Mouse (Mus musculus) liver, embryonic 16.5 days (tissue): ENCODE results near the gene Efcc1. TPM values are rescaled to one million over a fixed set of nuclear protein-coding genes. Genes with fewer than 3 reads are reported as not detected.

Source experiments
- ATAC-seq: fragments of 200-750 bp; cut with Nextera tagmentation; 2 replicates; pipeline ENCODE4 v1.8.0; 2017; ENCODE audit warnings: low read depth, mild to moderate bottlenecking, moderate number of reproducible peaks, moderate library complexity
- H3K27ac ChIP-seq: fragments of 300-500 bp; sonication (generic); 2 replicates; pipeline ENCODE4 v1.5.1; 2014; ENCODE audit warnings: mild to moderate bottlenecking, low read length
- H3K27me3 ChIP-seq: fragments of 300-500 bp; sonication (generic); 2 replicates; pipeline ENCODE4 v1.6.1; 2014; ENCODE audit warnings: low read depth, low read length, mixed read lengths; ENCODE audit not compliant: control insufficient read depth, insufficient read depth
- H3K36me3 ChIP-seq: fragments of 300-500 bp; sonication (generic); 2 replicates; pipeline ENCODE4 v1.6.1; 2014; ENCODE audit warnings: mild to moderate bottlenecking; ENCODE audit not compliant: control insufficient read depth, insufficient read depth
- H3K4me1 ChIP-seq: fragments of 300-500 bp; sonication (generic); 2 replicates; pipeline ENCODE4 v1.6.1; 2014; ENCODE audit warnings: low read depth, low read length, mixed read lengths; ENCODE audit not compliant: control insufficient read depth
- H3K4me2 ChIP-seq: fragments of 300-500 bp; sonication (generic); 2 replicates; pipeline ENCODE4 v1.6.1; 2014; ENCODE audit warnings: low read depth, low read length, mixed read lengths
- H3K4me3 ChIP-seq: fragments of 300-500 bp; sonication (generic); 2 replicates; pipeline ENCODE4 v1.5.1; 2014; ENCODE audit warnings: low read depth, mild to moderate bottlenecking, low read length
- H3K9ac ChIP-seq: fragments of 300-500 bp; sonication (generic); 2 replicates; pipeline ENCODE4 v1.6.1; 2014; ENCODE audit warnings: low read depth, low read length
- H3K9me3 ChIP-seq: fragments of 300-500 bp; sonication (generic); replicated peaks from 2 replicates; pipeline ENCODE4 v1.6.1; 2016; ENCODE audit warnings: low read length; ENCODE audit not compliant: control insufficient read depth
- WGBS: fragments of 180-500 bp; shearing (Covaris S2); extraction: QIAGEN DNeasy Blood & Tissue Kit; methylation state at CpG from one replicate; pipeline ENCODE4 v1.1.7; 2014; ENCODE audit not compliant: insufficient replicate concordance; 5-methylcytosine and 5-hydroxymethylcytosine counted together
- polyA plus RNA-seq: library from polyadenylated mRNA; unstranded; fragments of >200 nt; fragmentation: Nextera tagmentation; extraction: Ambion mirVana; gene quantifications from 2 replicates; pipeline ENCODE4 v1.2.1, GENCODE M21; 2015

The Efcc1 gene
- polyA plus RNA-seq, 1 experiment from 2014 or later = 0.18 TPM

DNA sequence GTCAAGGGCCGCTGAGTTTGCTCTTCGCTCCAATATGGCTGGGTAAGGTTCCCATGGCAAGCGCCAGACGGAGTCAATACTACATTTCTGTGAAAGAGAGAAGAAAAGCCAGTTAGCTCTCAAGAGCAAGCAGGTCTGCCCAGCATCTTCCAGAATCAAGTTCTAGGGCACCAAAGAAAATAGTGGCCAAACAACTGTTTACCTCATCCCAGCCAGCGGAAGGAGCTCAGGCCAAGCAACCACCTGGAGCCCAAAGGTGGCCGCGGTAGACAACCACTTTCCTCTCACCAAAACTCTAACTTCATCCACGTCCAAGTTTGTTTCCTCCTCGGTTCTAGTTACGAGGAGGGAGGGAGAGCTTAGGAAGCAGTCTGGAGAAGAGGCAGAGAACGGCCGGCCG lies 528 bp upstream of the Efcc1 start:
- Histone ChIP-seq H3K27me3 (peaks cover 58% of the 10 kb centered on the region), H3K9ac (no peak overlapping the region), H3K4me3 (no peak overlapping the region), H3K36me3 (no peaks in the 10 kb centered on the region), H3K4me1 (peaks cover 13% of the 10 kb centered on the region), H3K4me2 (peak overlapping the region; percentile 43), H3K27ac (no peak overlapping the region), H3K9me3 (no peaks in the 10 kb centered on the region)
- ATAC-seq = no peak
- WGBS = 30% methylated on average over 13 of the region's 13 CpGs

- Histone ChIP-seq H3K4me1 (peaks cover 13% of the 10 kb centered on the region), H3K9ac (no peak overlapping the region), H3K4me2 (peak overlapping the region; percentile 43), H3K4me3 (peak overlapping the region; percentile 52), H3K27me3 (peaks cover 61% of the 10 kb centered on the region), H3K9me3 (no peaks in the 10 kb centered on the region), H3K36me3 (no peaks in the 10 kb centered on the region), H3K27ac (no peak overlapping the region)
- 6% methylated on average over 19 of the region's 19 CpGs for WGBS
- no peak for ATAC-seq
Measured at GRCm38 (mm10) chr6:87731463-87732095, 910 bp downstream of the Efcc1 start.

GRCm38 (mm10) chr6:87732151-87733011 lies 1.7 kb downstream of the Efcc1 start:
- Histone ChIP-seq H3K27me3 (peaks cover 61% of the 10 kb centered on the region), H3K36me3 (no peaks in the 10 kb centered on the region), H3K4me1 (peaks cover 13% of the 10 kb centered on the region), H3K27ac (no peak overlapping the region), H3K4me3 (peak overlapping the region; percentile 51), H3K4me2 (peak overlapping the region; percentile 57), H3K9me3 (no peaks in the 10 kb centered on the region), H3K9ac (no peak overlapping the region)
- WGBS = 3% methylated on average over 52 of the region's 53 CpGs
- no peak for ATAC-seq

DNA sequence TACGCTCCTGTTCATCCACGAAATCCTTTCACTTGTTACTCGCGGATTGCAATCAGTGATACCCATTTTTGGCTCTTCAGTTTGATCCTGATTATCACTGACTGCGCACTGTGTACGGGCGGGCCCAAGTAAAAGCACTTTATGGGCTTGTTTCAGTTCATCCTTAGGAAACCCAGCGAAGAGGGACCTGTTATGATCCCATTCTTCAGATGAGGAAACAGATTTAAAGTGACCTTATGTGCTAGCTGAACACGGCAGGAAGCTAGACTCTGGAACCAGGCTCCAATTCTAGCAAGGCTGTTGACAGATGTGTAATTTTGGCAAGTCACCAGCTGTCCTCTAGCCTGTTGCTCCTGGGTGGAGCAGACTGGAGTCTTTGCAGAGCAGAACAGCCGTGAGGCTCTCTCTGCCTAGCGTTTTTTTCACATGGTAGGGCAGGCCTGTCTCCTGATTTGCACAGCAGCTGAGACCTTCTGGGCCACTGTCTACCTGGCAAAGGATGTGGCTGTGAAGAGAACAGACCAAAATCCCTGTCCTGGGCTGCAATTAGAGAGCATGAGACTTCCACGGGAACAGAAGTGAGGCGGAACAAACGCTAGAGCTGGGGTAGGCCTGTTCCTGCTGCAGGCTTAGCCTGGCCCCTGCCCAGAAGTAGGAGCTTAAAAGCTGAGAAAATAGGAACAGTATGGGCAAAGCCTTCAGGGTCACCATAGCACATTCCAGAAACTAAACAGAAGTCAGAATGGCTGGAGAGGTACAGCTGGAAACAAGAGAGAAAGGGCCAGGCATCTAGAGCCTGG lies 2.7 kb downstream of the Efcc1 start:
- Histone ChIP-seq H3K27me3 (peaks cover 61% of the 10 kb centered on the region), H3K36me3 (no peaks in the 10 kb centered on the region), H3K4me2 (peak overlapping the region; percentile 57; the same call in 1 of the 2 replicates), H3K27ac (no peak overlapping the region), H3K9me3 (no peaks in the 10 kb centered on the region), H3K4me3 (no peak overlapping the region; the same call in 1 of the 2 replicates), H3K9ac (no peak overlapping the region), H3K4me1 (peaks cover 20% of the 10 kb centered on the region)
- peak; percentile 63; the same call in 1 of the 2 replicates for ATAC-seq
- 33% methylated on average over 14 of the region's 14 CpGs for WGBS

- Histone ChIP-seq H3K9ac (no peak overlapping the region), H3K4me1 (peaks cover 21% of the 10 kb centered on the region), H3K36me3 (no peaks in the 10 kb centered on the region), H3K4me3 (no peak overlapping the region), H3K4me2 (no peak overlapping the region), H3K27ac (no peak overlapping the region), H3K9me3 (no peaks in the 10 kb centered on the region), H3K27me3 (peaks cover 57% of the 10 kb centered on the region)
- ATAC-seq = no peak
- 61% methylated on average over 5 of the region's 5 CpGs for WGBS
Measured at GRCm38 (mm10) chr6:87734136-87734535, 3.5 kb downstream of the Efcc1 start.

- H3K4me2 ChIP-seq = no peak overlapping the region
- H3K27ac ChIP-seq = no peak overlapping the region
- H3K9ac ChIP-seq = no peak overlapping the region
- peaks cover 45% of the 10 kb centered on the region for H3K4me1 ChIP-seq
- H3K9me3 ChIP-seq = no peaks in the 10 kb centered on the region
- WGBS = 53% methylated on average over 4 of the region's 4 CpGs
- ATAC-seq = no peak
- H3K36me3 ChIP-seq = no peaks in the 10 kb centered on the region
- H3K27me3 ChIP-seq = peaks cover 29% of the 10 kb centered on the region
- H3K4me3 ChIP-seq = no peak overlapping the region
Measured at GRCm38 (mm10) chr6:87736923-87737322, 6.3 kb downstream of the Efcc1 start.

GRCm38 (mm10) chr6:87737921-87738626 lies 7.4 kb downstream of the Efcc1 start:
- H3K27ac ChIP-seq = no peak overlapping the region
- H3K4me2 ChIP-seq = no peak overlapping the region
- H3K9ac ChIP-seq = no peak overlapping the region
- peaks cover 17% of the 10 kb centered on the region for H3K27me3 ChIP-seq
- no peaks in the 10 kb centered on the region for H3K9me3 ChIP-seq
- peaks cover 48% of the 10 kb centered on the region for H3K4me1 ChIP-seq
- ATAC-seq = no peak
- no peak overlapping the region for H3K4me3 ChIP-seq
- WGBS = 62% methylated on average over 4 of the region's 4 CpGs
- H3K36me3 ChIP-seq = no peaks in the 10 kb centered on the region

GRCm38 (mm10) chr6:87739898-87740297 lies 9.2 kb downstream of the Efcc1 start:
- Histone ChIP-seq H3K36me3 (no peaks in the 10 kb centered on the region), H3K27ac (peak overlapping the region; percentile 88), H3K9ac (no peak overlapping the region), H3K27me3 (peaks cover 3% of the 10 kb centered on the region), H3K9me3 (no peaks in the 10 kb centered on the region), H3K4me3 (no peak overlapping the region), H3K4me2 (no peak overlapping the region), H3K4me1 (peaks cover 49% of the 10 kb centered on the region)
- WGBS = 22% methylated on average over 6 of the region's 6 CpGs
- ATAC-seq = no peak
